Mouse (Mus musculus): ENCODE data around the gene Nfe2l2. TPM values are rescaled to one million over a fixed set of nuclear protein-coding genes. Genes with fewer than 3 reads are reported as not detected.

The Nfe2l2 gene
- polyA plus RNA-seq, 1 experiment from 2014 or later, result 31.3 TPM

- Histone ChIP-seq H3K9me3 (no peaks in the 10 kb centered on the region), H3K4me2 (no peak overlapping the region), H3K36me3 (no peaks in the 10 kb centered on the region), H3K27me3 (no peaks in the 10 kb centered on the region), H3K9ac (replicated peaks) (no peak overlapping the region), H3K27ac (no peak overlapping the region), H3K4me1 (replicated peaks) (no peaks in the 10 kb centered on the region), H3K4me3 (replicated peaks) (no peak overlapping the region)
- WGBS, result 84% methylated on average over 5 of the region's 5 CpGs
- no peak for ATAC-seq (ENCODE audit: insufficient number of reproducible peaks, insufficient read depth, low FRiP score, low TSS enrichment, low read depth)
Measured at GRCm38 (mm10) chr2:75731233-75731651, 26.8 kb upstream of the Nfe2l2 start.

DNA sequence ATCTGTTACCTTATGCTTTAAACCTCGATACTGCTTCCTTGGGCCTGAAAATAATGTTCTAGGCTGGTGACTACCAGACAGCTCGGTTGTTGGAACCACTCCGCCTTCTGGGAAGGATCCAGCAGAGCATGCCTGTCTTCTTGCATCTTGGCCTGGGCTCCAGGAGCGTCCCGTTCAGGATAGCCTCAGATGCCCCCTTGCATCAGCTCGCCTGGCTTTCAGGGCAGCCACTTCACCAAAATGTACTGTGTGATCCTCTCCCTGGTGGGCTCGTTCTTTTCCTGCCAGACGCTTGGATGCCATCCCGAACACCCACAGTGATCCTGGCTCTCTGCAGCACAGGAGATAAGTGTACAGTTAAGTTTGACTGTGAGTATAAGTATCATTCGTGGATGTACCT is 25.6 kb upstream of the Nfe2l2 start:
- no peak overlapping the region for H3K4me3 ChIP-seq (replicated peaks)
- no peaks in the 10 kb centered on the region for H3K4me1 ChIP-seq (replicated peaks)
- no peak overlapping the region for H3K9ac ChIP-seq (replicated peaks)
- ATAC-seq (ENCODE audit: insufficient number of reproducible peaks, insufficient read depth, low FRiP score, low TSS enrichment, low read depth), result no peak
- no peaks in the 10 kb centered on the region for H3K27me3 ChIP-seq
- 88% methylated on average over 10 of the region's 10 CpGs for WGBS
- no peak overlapping the region for H3K4me2 ChIP-seq
- no peaks in the 10 kb centered on the region for H3K9me3 ChIP-seq
- no peaks in the 10 kb centered on the region for H3K36me3 ChIP-seq
- no peak overlapping the region for H3K27ac ChIP-seq

DNA sequence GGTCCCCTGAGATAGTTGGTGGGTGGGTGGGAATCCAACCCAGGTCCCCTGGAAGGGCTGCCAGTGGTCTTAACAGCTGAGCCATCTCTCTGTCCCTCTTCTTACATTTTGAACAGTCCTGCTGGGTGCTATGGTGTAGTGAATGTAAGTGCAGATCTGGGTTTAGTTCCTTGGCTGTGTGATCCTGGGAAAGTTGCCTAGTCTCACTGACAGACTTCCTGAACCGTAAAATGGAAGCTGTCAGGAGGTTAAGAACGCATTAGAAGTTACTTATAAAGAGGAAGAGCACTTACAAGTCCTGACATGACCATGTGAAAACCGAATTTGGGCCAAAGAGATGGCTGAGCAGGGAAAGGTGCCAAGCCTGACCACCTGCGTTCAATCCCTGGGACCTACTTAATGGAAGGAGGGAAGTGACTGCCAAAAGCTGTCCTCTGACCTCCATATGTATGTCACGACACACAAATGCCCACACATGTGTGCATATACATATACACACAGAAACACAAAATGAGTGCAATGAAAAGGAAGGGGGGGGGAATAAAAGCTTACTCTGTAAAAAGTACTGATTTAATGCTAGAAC is 20.5 kb upstream of the Nfe2l2 start:
- Histone ChIP-seq H3K4me1 (replicated peaks) (no peaks in the 10 kb centered on the region), H3K4me3 (replicated peaks) (no peak overlapping the region), H3K27me3 (no peaks in the 10 kb centered on the region), H3K36me3 (no peaks in the 10 kb centered on the region), H3K27ac (no peak overlapping the region), H3K9me3 (no peaks in the 10 kb centered on the region), H3K9ac (replicated peaks) (no peak overlapping the region), H3K4me2 (no peak overlapping the region)
- no peak for ATAC-seq (ENCODE audit: insufficient number of reproducible peaks, insufficient read depth, low FRiP score, low TSS enrichment, low read depth)
- WGBS, result 69% methylated on average over 5 of the region's 5 CpGs

- WGBS, result 93% methylated on average over 8 of the region's 8 CpGs
Measured at GRCm38 (mm10) chr2:75723481-75723880, 19.0 kb upstream of the Nfe2l2 start.

DNA sequence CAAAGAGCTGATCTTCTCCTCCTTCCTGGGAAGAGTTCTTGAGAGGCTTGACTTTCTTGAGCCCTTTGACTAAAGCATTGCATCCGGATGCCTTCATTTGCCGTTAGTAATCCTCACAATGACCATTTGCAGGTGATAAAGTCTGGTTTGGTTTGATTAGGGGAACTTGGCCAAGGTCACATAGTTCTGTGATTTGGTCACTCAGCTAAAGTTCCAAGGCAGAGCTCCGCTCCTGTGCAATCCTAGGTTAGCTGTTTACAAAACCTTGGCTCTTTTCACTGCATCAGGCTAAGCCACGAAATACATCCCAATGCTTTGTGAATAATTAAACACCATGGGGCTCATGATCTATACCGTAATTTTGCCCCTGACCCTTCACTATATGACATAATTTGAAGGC is 18.5 kb upstream of the Nfe2l2 start:
- Histone ChIP-seq H3K9me3 (no peaks in the 10 kb centered on the region), H3K36me3 (no peaks in the 10 kb centered on the region), H3K27me3 (no peaks in the 10 kb centered on the region), H3K4me3 (replicated peaks) (no peak overlapping the region), H3K27ac (no peak overlapping the region), H3K9ac (replicated peaks) (no peak overlapping the region), H3K4me1 (replicated peaks) (no peaks in the 10 kb centered on the region), H3K4me2 (no peak overlapping the region)
- ATAC-seq (ENCODE audit: insufficient number of reproducible peaks, insufficient read depth, low FRiP score, low TSS enrichment, low read depth), result no peak
- WGBS, result 74% methylated on average over 5 of the region's 5 CpGs

More at GRCm38 (mm10) chr2:75723481-75723880, 19.0 kb upstream of the Nfe2l2 start:
- no peaks in the 10 kb centered on the region for H3K4me1 ChIP-seq (replicated peaks)
- no peaks in the 10 kb centered on the region for H3K27me3 ChIP-seq
- H3K36me3 ChIP-seq, result no peaks in the 10 kb centered on the region
- no peak overlapping the region for H3K27ac ChIP-seq
- ATAC-seq (ENCODE audit: insufficient number of reproducible peaks, insufficient read depth, low FRiP score, low TSS enrichment, low read depth), result no peak
- no peak overlapping the region for H3K4me3 ChIP-seq (replicated peaks)
- no peak overlapping the region for H3K9ac ChIP-seq (replicated peaks)
- no peak overlapping the region for H3K4me2 ChIP-seq
- no peaks in the 10 kb centered on the region for H3K9me3 ChIP-seq

DNA sequence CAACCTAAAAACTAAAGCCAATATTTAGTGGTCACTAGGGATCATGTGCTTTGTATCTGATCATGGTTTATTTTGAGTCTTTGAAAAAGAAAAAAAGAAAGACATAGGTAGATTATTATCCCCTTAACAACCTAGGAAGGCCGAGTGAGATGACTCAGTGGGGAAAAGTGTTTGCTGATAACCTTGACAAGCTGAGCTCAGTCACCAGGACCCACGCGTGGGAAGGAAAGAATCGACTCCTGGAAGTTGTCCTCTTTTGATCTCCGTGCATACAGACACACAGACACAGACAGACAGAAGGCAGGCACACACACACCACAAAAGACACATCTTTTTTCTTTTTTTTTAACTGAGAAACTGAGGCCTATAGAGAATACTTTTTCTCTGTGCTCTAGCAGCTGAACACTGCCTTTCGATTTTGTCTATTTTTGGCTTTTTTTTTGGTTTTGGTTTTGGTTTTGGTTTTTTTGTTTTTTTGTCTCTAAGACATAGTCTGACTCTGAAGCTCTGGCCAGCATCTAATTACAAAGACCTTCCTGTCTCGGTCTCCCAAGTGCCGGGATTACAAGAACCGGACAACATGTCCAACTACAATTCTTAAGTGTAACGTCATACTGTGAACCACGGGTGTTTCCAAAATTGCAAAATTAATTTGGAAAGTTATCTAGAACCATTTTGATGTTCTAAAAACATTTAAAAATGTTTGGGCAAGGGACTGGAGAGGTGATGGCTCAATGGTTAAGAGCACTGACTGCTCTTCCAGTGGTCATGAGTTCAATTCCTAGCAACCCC is 16.0 kb upstream of the Nfe2l2 start:
- H3K9me3 ChIP-seq, result no peaks in the 10 kb centered on the region
- WGBS, result 79% methylated on average over 11 of the region's 11 CpGs
- no peak overlapping the region for H3K9ac ChIP-seq (replicated peaks)
- H3K4me1 ChIP-seq (replicated peaks), result peaks cover 10% of the 10 kb centered on the region
- no peak overlapping the region for H3K27ac ChIP-seq
- no peak for ATAC-seq (ENCODE audit: insufficient number of reproducible peaks, insufficient read depth, low FRiP score, low TSS enrichment, low read depth)
- no peak overlapping the region for H3K4me3 ChIP-seq (replicated peaks)
- H3K36me3 ChIP-seq, result no peaks in the 10 kb centered on the region
- no peaks in the 10 kb centered on the region for H3K27me3 ChIP-seq
- no peak overlapping the region for H3K4me2 ChIP-seq

DNA sequence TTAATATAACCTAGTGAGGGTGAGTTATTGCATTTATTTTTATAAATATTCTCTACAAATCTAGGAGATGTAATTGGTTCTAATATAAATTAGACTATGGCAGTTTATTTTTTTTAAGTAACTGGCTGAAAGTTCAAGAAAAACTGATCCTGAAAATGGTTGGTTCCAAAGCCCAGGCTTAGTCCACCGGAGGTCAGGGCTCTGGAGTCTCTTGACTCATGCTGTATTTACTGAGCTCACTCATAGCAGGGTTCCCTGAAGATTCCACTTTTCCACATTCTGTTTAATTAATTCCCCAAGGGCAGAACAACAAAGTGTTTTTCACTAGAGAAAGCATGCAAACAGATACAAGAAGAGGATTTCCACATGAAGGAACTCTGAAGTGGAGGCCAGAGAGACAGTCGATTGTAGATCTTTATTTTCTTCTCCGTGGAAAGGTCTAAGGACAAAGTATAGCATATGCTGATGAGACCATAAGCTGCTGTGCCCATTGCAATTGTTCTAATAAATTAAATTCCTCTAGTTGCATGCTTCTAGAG is 15.0 kb upstream of the Nfe2l2 start:
- Histone ChIP-seq H3K27ac (no peak overlapping the region), H3K27me3 (no peaks in the 10 kb centered on the region), H3K9ac (replicated peaks) (no peak overlapping the region), H3K4me1 (replicated peaks) (peaks cover 10% of the 10 kb centered on the region), H3K4me2 (no peak overlapping the region), H3K4me3 (replicated peaks) (no peak overlapping the region), H3K36me3 (no peaks in the 10 kb centered on the region), H3K9me3 (no peaks in the 10 kb centered on the region)
- ATAC-seq (ENCODE audit: insufficient number of reproducible peaks, insufficient read depth, low FRiP score, low TSS enrichment, low read depth), result no peak
- WGBS, result 84% methylated on average over 3 of the region's 3 CpGs

DNA sequence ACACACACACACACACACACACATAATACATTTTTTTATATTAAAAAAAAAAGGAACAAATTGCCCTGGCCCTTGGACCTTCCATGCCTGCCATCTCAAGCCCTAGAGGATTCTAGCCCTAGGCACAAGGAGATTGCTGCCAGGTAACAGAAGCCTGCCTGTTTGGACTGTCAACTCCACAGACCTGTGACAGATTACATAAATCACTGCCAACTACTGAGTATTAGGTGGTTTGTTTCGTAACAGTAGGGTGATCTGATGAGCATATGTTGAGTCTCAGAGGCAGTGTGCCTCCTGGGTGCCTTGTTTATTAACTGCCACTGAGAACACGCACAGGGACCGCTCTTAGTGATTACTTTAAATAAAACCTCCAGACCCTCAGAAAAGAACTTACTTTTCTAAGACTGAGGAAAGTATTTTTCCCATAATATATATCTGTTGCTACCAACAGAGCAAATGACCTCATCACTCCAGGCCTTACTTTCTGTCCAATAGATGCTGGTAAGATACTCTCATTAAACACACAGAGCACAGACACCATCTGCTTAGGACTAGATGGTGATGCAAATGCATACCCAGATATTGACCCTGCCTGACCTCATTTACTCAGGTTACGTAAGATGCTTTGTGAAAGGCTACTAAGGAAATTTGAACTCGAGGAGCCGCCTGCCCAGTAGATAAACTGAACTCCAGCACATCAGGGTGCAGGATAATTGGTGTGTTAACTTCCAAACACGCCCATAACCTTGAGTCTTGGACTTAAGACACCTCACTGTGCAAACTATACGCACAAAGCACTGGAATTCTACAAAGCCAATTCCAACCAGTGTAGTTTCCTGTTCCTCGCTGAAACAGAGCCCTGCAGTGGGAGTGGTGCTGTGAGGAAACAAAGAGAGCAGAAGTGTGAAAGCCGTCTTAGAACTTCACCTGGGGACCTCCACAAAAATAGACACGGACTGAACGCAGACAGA is 11.9 kb upstream of the Nfe2l2 start:
- no peak for ATAC-seq (ENCODE audit: insufficient number of reproducible peaks, insufficient read depth, low FRiP score, low TSS enrichment, low read depth)
- Histone ChIP-seq H3K4me2 (no peak overlapping the region), H3K4me3 (replicated peaks) (no peak overlapping the region), H3K27ac (0 out of 2 replicates have a peak overlapping the region, but pooled peaks have one; percentile 29), H3K9ac (replicated peaks) (no peak overlapping the region), H3K36me3 (no peaks in the 10 kb centered on the region), H3K4me1 (replicated peaks) (peaks cover 10% of the 10 kb centered on the region), H3K27me3 (no peaks in the 10 kb centered on the region), H3K9me3 (no peaks in the 10 kb centered on the region)
- 43% methylated on average over 12 of the region's 12 CpGs for WGBS

- Histone ChIP-seq H3K4me2 (no peak overlapping the region), H3K9ac (replicated peaks) (no peak overlapping the region), H3K27me3 (no peaks in the 10 kb centered on the region), H3K4me1 (replicated peaks) (peaks cover 10% of the 10 kb centered on the region), H3K9me3 (no peaks in the 10 kb centered on the region), H3K36me3 (no peaks in the 10 kb centered on the region), H3K27ac (no peak overlapping the region), H3K4me3 (replicated peaks) (no peak overlapping the region)
- WGBS, result 72% methylated on average over 4 of the region's 4 CpGs
- ATAC-seq (ENCODE audit: insufficient number of reproducible peaks, insufficient read depth, low FRiP score, low TSS enrichment, low read depth), result no peak
Measured at GRCm38 (mm10) chr2:75714766-75715165, 10.3 kb upstream of the Nfe2l2 start.

DNA sequence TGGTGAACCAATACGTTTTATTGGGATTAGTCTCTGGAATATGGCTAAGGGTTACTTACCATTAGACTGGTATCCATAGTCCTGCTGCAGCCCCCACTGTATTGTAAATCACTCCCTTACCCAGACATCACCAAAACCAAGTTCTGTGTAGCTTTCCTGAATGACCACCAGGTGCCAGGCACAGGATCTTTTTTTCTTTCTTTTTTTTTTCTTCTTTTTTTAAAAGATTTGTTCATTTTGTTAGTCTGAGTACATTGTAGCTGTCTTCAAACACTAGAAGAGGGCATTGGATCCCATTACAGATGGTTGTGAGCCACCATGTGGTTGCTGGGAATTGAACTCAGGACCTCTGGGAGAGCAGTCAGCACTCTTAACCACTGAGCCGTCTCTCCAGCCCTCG is 8.6 kb upstream of the Nfe2l2 start:
- no peak overlapping the region for H3K9ac ChIP-seq (replicated peaks)
- ATAC-seq (ENCODE audit: insufficient number of reproducible peaks, insufficient read depth, low FRiP score, low TSS enrichment, low read depth), result no peak
- H3K36me3 ChIP-seq, result no peaks in the 10 kb centered on the region
- no peaks in the 10 kb centered on the region for H3K9me3 ChIP-seq
- H3K27me3 ChIP-seq, result no peaks in the 10 kb centered on the region
- WGBS, result 87% methylated on average over 3 of the region's 3 CpGs
- H3K27ac ChIP-seq, result no peak overlapping the region
- peaks cover 10% of the 10 kb centered on the region for H3K4me1 ChIP-seq (replicated peaks)
- H3K4me3 ChIP-seq (replicated peaks), result no peak overlapping the region
- H3K4me2 ChIP-seq, result no peak overlapping the region

DNA sequence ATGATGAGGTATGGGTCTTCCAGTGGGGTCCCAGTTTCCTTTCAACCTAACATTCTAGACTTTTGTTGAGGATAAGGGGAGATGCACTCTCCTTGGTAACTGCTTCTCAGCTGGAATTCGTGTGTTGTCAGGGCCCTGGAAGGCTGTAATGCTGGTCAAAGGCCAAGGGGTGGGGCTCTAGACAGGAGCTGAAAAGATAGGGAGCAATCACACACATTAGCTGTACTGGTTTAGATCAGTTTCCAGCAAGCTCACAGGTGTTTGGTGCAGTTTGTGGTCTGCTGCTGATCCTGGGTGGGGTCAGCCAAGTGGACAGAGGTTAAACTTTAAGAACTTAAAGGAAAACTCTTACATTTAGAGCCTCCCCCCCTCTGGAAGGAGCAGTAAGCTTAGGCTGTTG is 3.0 kb upstream of the Nfe2l2 start:
- H3K27me3 ChIP-seq, result no peaks in the 10 kb centered on the region
- H3K36me3 ChIP-seq, result no peaks in the 10 kb centered on the region
- 22% methylated on average over 1 of the region's 1 CpGs for WGBS
- H3K4me2 ChIP-seq, result no peak overlapping the region
- H3K27ac ChIP-seq, result no peak overlapping the region
- peaks cover 9% of the 10 kb centered on the region for H3K4me1 ChIP-seq (replicated peaks)
- no peak for ATAC-seq (ENCODE audit: insufficient number of reproducible peaks, insufficient read depth, low FRiP score, low TSS enrichment, low read depth)
- H3K4me3 ChIP-seq (replicated peaks), result no peak overlapping the region
- H3K9ac ChIP-seq (replicated peaks), result no peak overlapping the region
- H3K9me3 ChIP-seq, result no peaks in the 10 kb centered on the region

Measured in limb, embryonic 12.5 days (tissue).